Mouse (Mus musculus) heart, adult 2 months (tissue): ENCODE data around the gene Jam3.

Experiments used
- CTCF ChIP-seq: fragments of 200-600 bp; IDR thresholded peaks from 2 replicates; pipeline ENCODE4 v1.8.1; 2022; ENCODE audit warnings: antibody characterized with exemption, mild to moderate bottlenecking, moderate library complexity
- POLR2A ChIP-seq: fragments of 200-500 bp; IDR thresholded peaks from 2 replicates; pipeline ENCODE4 v1.6.1; 2011; ENCODE audit warnings: mild to moderate bottlenecking, low read depth, low read length, control low read depth; ENCODE audit not compliant: insufficient read depth

DNA sequence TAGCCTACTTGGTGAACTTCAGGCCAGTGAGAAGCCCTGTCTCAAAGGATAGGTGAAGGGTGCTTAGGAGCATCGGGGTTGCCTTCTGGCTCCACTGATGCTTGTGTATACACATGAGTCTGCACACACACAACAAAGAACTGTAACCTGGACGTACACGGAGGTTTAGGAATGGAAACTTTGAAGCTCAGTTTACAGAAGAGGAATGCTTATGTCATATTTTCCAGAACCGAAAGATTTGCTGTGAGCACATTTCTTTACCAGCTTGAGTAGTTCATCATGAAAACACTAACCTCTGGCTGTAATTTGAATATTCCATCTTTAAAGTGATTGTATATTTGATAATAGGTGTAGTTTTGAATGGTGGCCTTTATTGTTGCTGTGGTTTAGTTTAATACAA, 84.3 kb downstream of the Jam3 start:
- no peak for TF ChIP-seq CTCF
- no peak for TF ChIP-seq POLR2A
